Mouse (Mus musculus): ENCODE data around the gene Casp9. TPM values are rescaled to one million over a fixed set of nuclear protein-coding genes. Genes with fewer than 3 reads are reported as not detected.

Casp9 gene
- polyA plus RNA-seq, 1 experiment: 21.6 TPM

DNA sequence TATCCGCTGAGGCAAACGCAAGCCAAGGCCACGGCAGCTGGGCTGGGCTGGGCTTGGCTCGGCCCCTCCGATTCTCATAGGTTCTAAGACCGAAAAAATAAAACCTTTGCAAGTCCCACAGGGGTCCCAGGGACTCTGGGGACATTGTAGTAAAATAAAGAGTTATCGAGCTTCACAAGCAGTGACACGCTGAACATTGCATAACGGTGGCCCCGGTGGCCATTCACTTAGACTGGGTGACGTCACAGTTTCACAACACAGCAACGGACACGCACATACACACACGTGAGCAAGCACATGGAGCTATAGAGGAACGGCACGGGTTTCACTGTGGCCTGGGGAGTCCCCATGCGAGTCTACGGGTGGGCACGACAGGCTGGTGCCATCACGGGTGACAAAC lies 65.1 kb downstream of the Casp9 start:
- H3K4me3 ChIP-seq (ENCODE audit: insufficient read depth, low read length): no peak overlapping the region
- H3K27ac ChIP-seq (ENCODE audit: insufficient read depth, low read length): peak overlapping the region; percentile 32
- no peaks in the 10 kb centered on the region; the same call in 1 of the 2 replicates for H3K4me1 ChIP-seq (ENCODE audit: control insufficient read depth, insufficient read depth, low read length)
- no peak for TF ChIP-seq CTCF (IDR thresholded peaks at IDR 0.05; ENCODE audit: extremely low read depth, insufficient read depth, low read length)
- no peak for TF ChIP-seq POLR2A (IDR thresholded peaks at IDR 0.05; ENCODE audit: extremely low read depth, insufficient read depth, low read length)

DNA sequence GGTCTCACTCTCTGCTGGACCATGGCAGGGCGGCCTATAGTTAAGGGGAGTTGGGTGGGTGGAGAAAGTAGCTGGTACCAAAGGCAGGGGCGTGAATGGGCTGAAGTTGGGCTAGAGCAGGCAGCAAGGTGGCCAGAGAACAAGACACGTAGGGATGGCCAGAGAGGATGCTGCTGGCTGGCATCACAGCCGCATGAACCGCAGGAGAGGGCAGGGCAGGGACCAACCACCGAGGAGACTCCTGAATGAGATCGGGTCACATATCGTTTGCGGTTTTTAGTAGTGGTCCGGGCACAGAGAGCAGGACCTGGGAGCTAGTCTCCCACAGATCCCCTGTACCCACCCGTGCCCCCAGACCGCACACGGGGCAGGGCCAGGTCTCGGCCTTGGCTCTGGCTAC lies 65.9 kb downstream of the Casp9 start:
- Histone ChIP-seq H3K27ac (ENCODE audit: insufficient read depth, low read length) (no peak overlapping the region), H3K4me3 (ENCODE audit: insufficient read depth, low read length) (no peak overlapping the region), H3K4me1 (ENCODE audit: control insufficient read depth, insufficient read depth, low read length) (no peaks in the 10 kb centered on the region; the same call in 1 of the 2 replicates)
- TF ChIP-seq CTCF (IDR thresholded peaks at IDR 0.05; ENCODE audit: extremely low read depth, insufficient read depth, low read length) (no peak), POLR2A (IDR thresholded peaks at IDR 0.05; ENCODE audit: extremely low read depth, insufficient read depth, low read length) (no peak)

DNA sequence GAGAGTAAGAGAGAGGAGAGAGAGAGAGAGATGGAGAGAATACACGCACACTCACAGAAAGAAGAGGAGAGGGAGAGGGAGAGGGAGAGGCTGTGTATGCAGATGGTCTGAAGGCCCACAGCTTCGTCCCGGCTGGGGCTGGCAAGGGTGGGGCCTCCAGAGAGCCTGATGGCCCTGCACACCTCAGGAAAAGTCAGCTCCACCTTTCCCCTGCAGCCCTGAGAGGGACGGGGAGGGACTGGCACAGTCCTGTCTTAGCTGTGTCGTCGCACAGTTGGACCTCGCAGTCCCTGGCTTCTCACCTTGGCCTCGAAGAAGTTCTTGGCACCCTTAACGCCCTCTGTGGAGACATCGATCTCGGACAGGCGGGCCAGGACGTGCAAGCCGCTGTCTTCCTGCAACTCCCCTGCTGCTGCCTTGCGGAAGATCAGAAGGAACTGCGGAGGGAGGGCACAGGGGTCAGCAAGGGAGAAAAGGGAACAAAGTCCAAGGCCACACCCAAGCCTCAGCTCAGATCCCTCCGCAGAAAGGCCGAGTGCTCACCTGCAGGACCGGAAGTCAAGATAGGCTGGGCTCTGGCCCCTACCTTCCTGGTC lies 66.9 kb downstream of the Casp9 start:
- Histone ChIP-seq H3K27ac (ENCODE audit: insufficient read depth, low read length) (no peak overlapping the region), H3K4me1 (ENCODE audit: control insufficient read depth, insufficient read depth, low read length) (no peaks in the 10 kb centered on the region; the same call in none of the 2 replicates), H3K4me3 (ENCODE audit: insufficient read depth, low read length) (no peak overlapping the region)
- TF ChIP-seq POLR2A (IDR thresholded peaks at IDR 0.05; ENCODE audit: extremely low read depth, insufficient read depth, low read length) (no peak), CTCF (IDR thresholded peaks at IDR 0.05; ENCODE audit: extremely low read depth, insufficient read depth, low read length) (no peak)

DNA sequence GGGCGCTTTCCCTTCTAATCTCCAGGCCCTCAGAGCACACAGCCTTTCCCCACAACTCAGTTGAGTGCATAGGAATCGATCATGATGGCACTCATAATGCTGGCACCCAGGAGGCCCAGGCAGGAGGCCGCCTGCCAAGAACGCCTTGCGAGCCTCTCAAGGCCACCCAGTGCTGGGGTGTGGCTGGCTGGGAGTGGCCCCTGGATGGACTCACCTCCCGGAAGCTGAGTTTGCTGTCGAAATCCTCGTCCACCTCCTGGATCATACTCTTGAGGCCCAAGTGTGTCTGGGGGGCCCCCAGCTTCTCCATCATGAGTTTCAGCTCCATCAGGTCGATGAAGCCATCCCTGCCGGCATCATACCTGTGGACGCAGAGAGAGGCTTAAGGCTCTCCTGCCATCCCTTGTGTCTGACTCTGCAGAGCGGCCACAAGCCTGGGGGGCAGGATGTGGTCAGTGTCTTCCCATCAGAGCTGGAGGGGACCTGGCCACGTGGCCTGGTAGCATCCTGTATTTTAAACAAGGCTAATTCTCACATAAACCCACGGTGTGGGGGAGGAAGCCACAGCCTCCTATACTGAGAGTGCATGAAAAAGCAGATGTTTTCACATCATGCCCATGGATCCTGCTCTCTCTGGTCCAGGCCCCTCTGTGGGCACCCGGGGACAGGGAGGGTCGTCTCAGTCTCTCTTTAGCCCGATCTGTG lies 68.3 kb downstream of the Casp9 start:
- no peak overlapping the region for H3K27ac ChIP-seq (ENCODE audit: insufficient read depth, low read length)
- H3K4me1 ChIP-seq (ENCODE audit: control insufficient read depth, insufficient read depth, low read length): peaks cover 4% of the 10 kb centered on the region
- no peak overlapping the region for H3K4me3 ChIP-seq (ENCODE audit: insufficient read depth, low read length)
- TF ChIP-seq CTCF (IDR thresholded peaks at IDR 0.05; ENCODE audit: extremely low read depth, insufficient read depth, low read length) (no peak), POLR2A (IDR thresholded peaks at IDR 0.05; ENCODE audit: extremely low read depth, insufficient read depth, low read length) (no peak)

DNA sequence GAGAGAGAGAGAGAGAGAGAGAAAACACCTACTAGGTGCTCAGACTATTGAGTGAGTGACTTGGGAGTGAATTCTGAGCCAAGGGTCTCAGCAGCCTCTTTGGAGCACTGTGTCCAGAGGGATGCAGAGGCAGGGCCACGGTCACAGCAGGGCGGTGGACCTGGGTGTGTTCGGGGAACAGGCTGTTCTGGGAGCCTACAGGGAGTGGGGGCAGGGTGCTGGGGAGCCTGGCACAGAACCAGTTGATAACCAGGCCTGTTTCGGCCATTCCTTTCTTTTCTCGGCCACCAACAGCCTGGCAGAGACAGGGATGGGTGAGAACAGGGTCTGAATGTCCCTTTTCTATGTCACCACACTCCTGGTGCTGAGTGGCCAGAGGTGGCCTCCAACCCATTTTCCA lies 69.5 kb downstream of the Casp9 start:
- no peak overlapping the region for H3K4me3 ChIP-seq (ENCODE audit: insufficient read depth, low read length)
- no peak for TF ChIP-seq CTCF (IDR thresholded peaks at IDR 0.05; ENCODE audit: extremely low read depth, insufficient read depth, low read length)
- TF ChIP-seq POLR2A (IDR thresholded peaks at IDR 0.05; ENCODE audit: extremely low read depth, insufficient read depth, low read length): no peak
- H3K27ac ChIP-seq (ENCODE audit: insufficient read depth, low read length): peak overlapping the region; percentile 45; the same call in 1 of the 2 replicates
- peaks cover 7% of the 10 kb centered on the region for H3K4me1 ChIP-seq (ENCODE audit: control insufficient read depth, insufficient read depth, low read length)

DNA sequence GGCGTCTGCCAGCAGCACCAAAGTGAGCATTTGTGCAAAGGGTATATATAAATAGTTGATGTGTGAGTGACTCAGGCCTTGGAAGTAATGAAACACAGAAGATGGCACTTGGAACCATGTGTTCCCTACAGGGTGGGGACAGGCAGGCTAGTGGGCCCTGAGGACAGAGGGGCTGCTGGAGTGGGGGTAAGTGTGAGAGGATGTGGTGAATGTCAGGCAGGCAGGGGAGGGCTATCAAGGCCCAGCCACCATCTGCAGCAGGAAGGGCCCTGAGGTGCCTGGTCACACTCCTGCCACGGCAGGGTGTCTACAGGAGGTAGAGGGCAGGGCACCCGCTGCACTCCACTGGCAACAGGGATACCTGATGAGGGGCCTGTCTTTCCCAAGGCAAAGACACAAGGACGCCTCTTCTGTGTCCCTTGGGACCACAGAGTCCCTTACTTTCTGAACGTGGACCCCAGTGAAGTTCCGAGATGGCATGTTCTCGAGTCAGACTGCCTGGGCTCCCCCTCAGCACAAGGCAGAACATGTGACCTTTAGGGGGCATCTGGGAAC lies 70.4 kb downstream of the Casp9 start:
- no peak overlapping the region for H3K4me3 ChIP-seq (ENCODE audit: insufficient read depth, low read length)
- TF ChIP-seq CTCF (IDR thresholded peaks at IDR 0.05; ENCODE audit: extremely low read depth, insufficient read depth, low read length) (no peak), POLR2A (IDR thresholded peaks at IDR 0.05; ENCODE audit: extremely low read depth, insufficient read depth, low read length) (no peak)
- H3K27ac ChIP-seq (ENCODE audit: insufficient read depth, low read length): 0 out of 2 replicates have a peak overlapping the region, but pooled peaks have one; percentile 45
- peaks cover 9% of the 10 kb centered on the region for H3K4me1 ChIP-seq (ENCODE audit: control insufficient read depth, insufficient read depth, low read length)

DNA sequence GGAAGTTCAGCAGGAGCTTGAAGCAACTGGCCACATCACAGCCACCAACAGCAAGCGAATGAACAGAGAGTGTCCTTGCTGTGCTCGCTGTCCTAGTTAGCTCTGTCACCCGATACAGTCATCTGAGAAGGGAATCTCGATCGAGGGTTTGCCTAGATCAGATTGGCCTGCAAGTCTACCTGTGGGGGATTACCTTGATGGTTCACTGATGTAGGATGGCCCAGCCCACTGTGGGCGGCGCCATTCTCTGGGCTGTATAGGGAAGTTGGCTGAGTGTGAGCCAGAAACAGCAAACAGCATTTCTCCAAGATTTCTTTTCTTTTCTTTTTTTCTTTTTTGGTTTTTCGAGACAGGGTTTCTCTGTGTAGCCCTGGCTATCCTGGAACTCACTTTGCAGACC lies 71.1 kb downstream of the Casp9 start:
- Histone ChIP-seq H3K27ac (ENCODE audit: insufficient read depth, low read length) (no peak overlapping the region), H3K4me1 (ENCODE audit: control insufficient read depth, insufficient read depth, low read length) (peaks cover 9% of the 10 kb centered on the region), H3K4me3 (ENCODE audit: insufficient read depth, low read length) (no peak overlapping the region)
- TF ChIP-seq CTCF (IDR thresholded peaks at IDR 0.05; ENCODE audit: extremely low read depth, insufficient read depth, low read length) (no peak), POLR2A (IDR thresholded peaks at IDR 0.05; ENCODE audit: extremely low read depth, insufficient read depth, low read length) (no peak)

DNA sequence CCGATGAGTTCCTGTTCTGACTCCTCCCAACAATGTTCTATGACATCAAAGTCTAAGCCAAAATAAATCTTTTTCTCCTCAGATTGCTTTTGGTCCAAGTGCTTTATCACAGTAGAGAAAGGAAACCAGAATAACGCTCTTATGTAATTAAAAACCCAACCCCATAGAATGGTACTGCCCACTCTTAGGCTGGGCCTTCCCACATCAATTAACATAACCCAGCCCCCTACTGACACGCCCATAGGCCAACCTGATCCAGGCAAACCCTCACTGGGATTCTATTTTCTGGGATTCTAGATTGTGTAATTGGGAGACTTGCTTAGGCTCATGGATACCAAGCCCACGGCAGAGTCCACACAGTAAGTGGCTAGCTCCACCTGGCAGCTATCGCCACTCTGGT lies 71.6 kb downstream of the Casp9 start:
- H3K4me1 ChIP-seq (ENCODE audit: control insufficient read depth, insufficient read depth, low read length): peaks cover 9% of the 10 kb centered on the region
- H3K27ac ChIP-seq (ENCODE audit: insufficient read depth, low read length): no peak overlapping the region
- no peak overlapping the region for H3K4me3 ChIP-seq (ENCODE audit: insufficient read depth, low read length)
- TF ChIP-seq CTCF (IDR thresholded peaks at IDR 0.05; ENCODE audit: extremely low read depth, insufficient read depth, low read length) (no peak), POLR2A (IDR thresholded peaks at IDR 0.05; ENCODE audit: extremely low read depth, insufficient read depth, low read length) (no peak)

Other genes with a start within 250 kb of the Casp9 start
- gene Fblim1, start 187.5 kb upstream of the Casp9 start, polyA plus RNA-seq (2012; rRNA removed): 1.0 and 1.3 TPM in 2 replicates
- 0.40 and 0.68 TPM in 2 replicates for gene Tmem82, start 175.0 kb upstream of the Casp9 start, polyA plus RNA-seq (2012; rRNA removed)
- gene Slc25a34, start 169.8 kb upstream of the Casp9 start, polyA plus RNA-seq (2012; rRNA removed): 6.5 and 6.7 TPM in 2 replicates
- gene Plekhm2, start 128.7 kb upstream of the Casp9 start, polyA plus RNA-seq (2012; rRNA removed): 134 and 138 TPM in 2 replicates
- gene Rsc1a1, start 108.0 kb upstream of the Casp9 start, polyA plus RNA-seq (2012; rRNA removed): 7.1 and 7.8 TPM in 2 replicates
- 20.7 and 21.1 TPM in 2 replicates for gene Ddi2, start 70.2 kb upstream of the Casp9 start, polyA plus RNA-seq (2012; rRNA removed)
- gene Agmat, start 46.9 kb upstream of the Casp9 start, polyA plus RNA-seq (2012; rRNA removed): 2.2 and 2.4 TPM in 2 replicates
- 30.1 and 31.8 TPM in 2 replicates for gene Dnajc16, start 2.7 kb upstream of the Casp9 start, polyA plus RNA-seq (2012; rRNA removed)
- gene Cela2a, start 32.5 kb downstream of the Casp9 start, polyA plus RNA-seq (2012; rRNA removed): 0.13 and 0.17 TPM in 2 replicates
- gene Ctrc, start 52.7 kb downstream of the Casp9 start, polyA plus RNA-seq (2012; rRNA removed): not detected in 2 replicates
- 360 and 365 TPM in 2 replicates for gene Efhd2, start 81.3 kb downstream of the Casp9 start, polyA plus RNA-seq (2012; rRNA removed)
- gene Fhad1, start 221.5 kb downstream of the Casp9 start, polyA plus RNA-seq (2012; rRNA removed): 6.5 and 8.2 TPM in 2 replicates

Data from cortical plate, adult 2 months (tissue).